Mouse (Mus musculus) duodenum, adult 2 months (tissue): ENCODE data around the gene Ccdc65. TPM values are rescaled to one million over a fixed set of nuclear protein-coding genes. Genes with fewer than 3 reads are reported as not detected.

Experiments
- polyA plus RNA-seq: library from polyadenylated mRNA; depleted of rRNA; stranded (reverse); fragments of >200 nt; gene quantifications from 2 replicates; pipeline ENCODE4 v1.2.3, GENCODE M21; 2012; ENCODE audit warnings: low replicate concordance; rRNA removed

Ccdc65 gene
- 0.07 and 0.12 TPM in 2 replicates for polyA plus RNA-seq

DNA sequence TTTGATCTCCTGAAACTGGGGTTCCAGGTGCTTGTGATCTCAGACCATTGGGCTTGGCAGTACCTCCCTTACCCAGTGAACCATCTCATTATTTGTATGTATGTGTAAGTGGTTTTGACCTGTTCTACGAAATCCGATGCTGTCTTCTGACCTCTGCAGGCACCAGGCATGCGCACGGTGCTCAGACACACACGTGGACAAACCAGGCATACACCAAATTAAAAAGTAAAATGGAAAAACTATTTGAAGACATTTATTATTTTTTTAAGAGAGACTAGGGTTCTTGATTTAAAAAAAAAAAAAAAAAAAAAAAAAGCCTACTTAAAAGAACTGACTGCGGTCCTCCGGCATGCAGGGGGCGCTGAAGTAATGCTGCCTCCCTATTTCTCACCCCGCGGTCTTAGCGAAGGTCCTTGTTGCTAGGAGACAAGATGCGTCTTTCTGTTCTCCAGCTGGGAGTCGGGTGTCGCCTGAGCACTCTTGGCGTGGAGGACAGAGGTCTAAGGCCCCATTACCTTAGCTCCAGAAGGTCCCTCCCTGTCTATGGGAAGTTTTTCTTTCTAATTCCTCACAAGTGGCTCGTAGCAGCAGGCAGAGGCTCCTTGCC is at the start of gene Ccdc65:
Gene Ccdc65 (plus strand): TSS at position 442 of the 607 bp plus-strand sequence.

GRCm38 (mm10) chr15:98662567-98663545 is 45.2 kb upstream of the Ccdc65 start, which contains the start of gene Ddx23:
Gene Ddx23, minus strand, starts transcription at chr15:98662894.

GRCm38 (mm10) chr15:98676940-98677728 is 30.9 kb upstream of the Ccdc65 start, which contains the start of gene Rnd1:
Gene Rnd1, minus strand, starts transcription at chr15:98677461.

DNA sequence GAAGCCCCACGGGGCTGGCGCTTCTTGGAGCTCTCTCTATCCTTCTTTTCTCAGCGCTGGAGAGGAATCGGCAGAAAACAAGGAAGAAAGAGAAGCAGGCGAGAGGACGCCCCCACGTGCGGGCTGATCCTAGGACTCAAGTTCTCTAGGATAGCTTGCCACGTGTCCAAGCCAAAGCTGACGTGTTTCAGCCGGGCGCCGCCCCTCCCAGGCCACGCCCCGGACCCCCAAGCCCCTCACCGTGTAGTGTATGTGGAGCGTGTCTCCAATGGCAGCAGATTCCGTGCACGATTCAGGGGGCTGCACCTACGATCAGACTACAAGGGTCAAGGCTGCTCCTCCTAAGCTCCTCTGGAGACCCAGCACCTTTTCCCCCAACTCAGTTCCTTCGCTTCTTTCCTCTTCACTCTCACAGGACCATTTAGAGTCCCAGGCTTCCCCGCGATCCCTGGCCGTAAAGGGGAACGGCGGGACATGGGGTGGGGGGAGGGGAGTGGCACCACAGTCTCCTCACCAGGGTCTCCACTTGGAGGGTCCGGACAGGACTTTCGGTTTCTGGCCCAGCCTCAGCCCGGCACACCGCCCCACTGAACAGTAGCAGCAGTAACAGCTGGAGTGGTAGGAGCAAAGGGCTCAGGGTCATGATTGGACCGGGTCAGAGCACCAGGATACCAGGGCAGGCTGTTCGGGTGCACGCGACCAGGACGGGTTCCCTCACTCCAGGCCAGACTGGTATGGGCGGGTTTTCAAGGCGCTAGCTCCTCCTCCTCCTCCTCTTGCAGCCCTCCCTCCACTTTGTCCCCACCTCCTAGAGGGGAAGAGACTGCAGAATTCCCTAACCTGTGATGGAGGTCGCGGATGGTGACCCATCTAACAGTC is 19.7 kb downstream of the Ccdc65 start, which contains the start of gene Fkbp11:
Gene Fkbp11 (minus strand): TSS at position 756 of the 879 bp plus-strand sequence.

GRCm38 (mm10) chr15:98762670-98763529 is 54.9 kb downstream of the Ccdc65 start, which contains the start of gene Arf3:
Gene Arf3, minus strand, starts transcription at chr15:98763214.

Other genes starting within 250 kb of the Ccdc65 start
- gene OR5BS1P, start 238.3 kb upstream of the Ccdc65 start, polyA plus RNA-seq, result not detected in 2 replicates
- not detected in 2 replicates for gene Lalba, start 225.5 kb upstream of the Ccdc65 start, polyA plus RNA-seq
- gene Olfr279, start 215.8 kb upstream of the Ccdc65 start, polyA plus RNA-seq, result not detected in 2 replicates
- gene Kansl2, start 173.9 kb upstream of the Ccdc65 start, polyA plus RNA-seq, result 14.6 and 20.2 TPM in 2 replicates
- 1.7 and 2.3 TPM in 2 replicates for gene Ccnt1, start 137.3 kb upstream of the Ccdc65 start, polyA plus RNA-seq
- 0.96 TPM in 1 of 2 replicates, not detected in the other for gene 4930415O20Rik, start 137.2 kb upstream of the Ccdc65 start, polyA plus RNA-seq
- 46.5 and 77.2 TPM in 2 replicates for gene Adcy6, start 98.1 kb upstream of the Ccdc65 start, polyA plus RNA-seq
- 22.9 and 29.1 TPM in 2 replicates for gene Cacnb3, start 77.4 kb upstream of the Ccdc65 start, polyA plus RNA-seq
- 18.0 and 23.8 TPM in 2 replicates for gene Ddx23, start 45.3 kb upstream of the Ccdc65 start, polyA plus RNA-seq
- 0.88 and 1.3 TPM in 2 replicates for gene Rnd1, start 30.7 kb upstream of the Ccdc65 start, polyA plus RNA-seq
- gene Fkbp11, start 20.0 kb downstream of the Ccdc65 start, polyA plus RNA-seq, result 18.0 and 30.8 TPM in 2 replicates
- 38.7 and 67.0 TPM in 2 replicates for gene Arf3, start 55.0 kb downstream of the Ccdc65 start, polyA plus RNA-seq
- gene Wnt10b, start 69.9 kb downstream of the Ccdc65 start, polyA plus RNA-seq, result 0.17 and 0.19 TPM in 2 replicates
- not detected in 2 replicates for gene Wnt1, start 81.7 kb downstream of the Ccdc65 start, polyA plus RNA-seq
- gene Ddn, start 101.3 kb downstream of the Ccdc65 start, polyA plus RNA-seq, result 0.09 TPM in 1 of 2 replicates, not detected in the other
- 41.8 and 47.9 TPM in 2 replicates for gene Prkag1, start 123.3 kb downstream of the Ccdc65 start, polyA plus RNA-seq
- gene Kmt2d, start 163.0 kb downstream of the Ccdc65 start, polyA plus RNA-seq, result 18.7 and 19.0 TPM in 2 replicates
- 8.3 and 16.5 TPM in 2 replicates for gene Rhebl1, start 186.3 kb downstream of the Ccdc65 start, polyA plus RNA-seq
- gene Dhh, start 190.3 kb downstream of the Ccdc65 start, polyA plus RNA-seq, result 0.38 and 0.48 TPM in 2 replicates
- 90.8 and 281 TPM in 2 replicates for gene Lmbr1l, start 210.0 kb downstream of the Ccdc65 start, polyA plus RNA-seq
- 358 and 428 TPM in 2 replicates for gene Tuba1b, start 226.4 kb downstream of the Ccdc65 start, polyA plus RNA-seq
- gene Gm49450, start 245.3 kb downstream of the Ccdc65 start, polyA plus RNA-seq, result 33.8 and 39.7 TPM in 2 replicates
- gene Tuba1a, start 245.5 kb downstream of the Ccdc65 start, polyA plus RNA-seq, result 74.1 and 81.7 TPM in 2 replicates